Mouse (Mus musculus): ENCODE data around the gene Rcc2. TPM values are rescaled to one million over a fixed set of nuclear protein-coding genes. Genes with fewer than 3 reads are reported as not detected.

Gene Rcc2
- polyA plus RNA-seq, 1 experiment from 2014 or later = 84.8 TPM

DNA sequence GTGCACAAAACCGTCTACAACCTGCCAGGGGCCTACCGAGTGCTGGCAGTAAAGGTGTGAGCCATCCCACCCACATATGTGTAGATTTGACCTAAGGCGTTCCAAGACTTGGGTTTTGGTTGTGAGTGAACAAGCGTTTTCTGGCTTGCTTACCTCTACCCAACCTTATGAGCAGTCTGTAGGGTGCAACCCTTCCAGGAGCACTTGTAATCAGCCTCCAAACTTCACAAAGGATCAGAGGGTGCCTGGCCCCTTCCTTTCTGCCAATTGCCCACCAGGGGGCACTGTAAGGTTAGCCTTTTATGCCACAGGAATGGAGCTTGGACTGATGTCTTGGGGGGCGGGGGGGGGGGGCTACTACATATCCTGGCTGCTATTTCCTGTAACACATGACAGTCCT, 23.5 kb downstream of the Rcc2 start:
- TF ChIP-seq CTCF (IDR thresholded peaks at IDR 0.05) = no peak
- DNase-seq (ENCODE audit: low read depth, low spot score) (no peak), ATAC-seq (no peak)
- H3K27me3 ChIP-seq = no peaks in the 10 kb centered on the region
- in situ Hi-C loops (cut with MboI; ENCODE audit: low pct_unique_long_range_greater_than_20kb) = no loop called here
- CTCF ChIA-PET = interaction anchor here (0.8 to 2.3 kb wide), 4 partner anchors 10 to 140 kb away, joined by 3 to 6 read pairs (median 4); no protein-coding TSS in a partner anchor
- POLR2A ChIA-PET = interaction anchor here (0.6 kb wide), 1 partner anchor 137 kb away, joined by 3 read pairs; no protein-coding TSS in a partner anchor

- in situ Hi-C loops (cut with MboI; ENCODE audit: low pct_unique_long_range_greater_than_20kb) = no loop called here
- TF ChIP-seq CTCF (IDR thresholded peaks at IDR 0.05) = no peak
Measured at GRCm38 (mm10) chr4:140724739-140725138, 24.4 kb downstream of the Rcc2 start.

GRCm38 (mm10) chr4:140726907-140727306, 26.6 kb downstream of the Rcc2 start:
- ATAC-seq = no peak
- in situ Hi-C loops (cut with MboI; ENCODE audit: low pct_unique_long_range_greater_than_20kb) = no loop called here
- DNase-seq (ENCODE audit: low read depth, low spot score) = no peak
- TF ChIP-seq CTCF (IDR thresholded peaks at IDR 0.05) = no peak
- POLR2A ChIA-PET = no interaction called here
- H3K27me3 ChIP-seq = no peaks in the 10 kb centered on the region
- CTCF ChIA-PET = no interaction called here

More at GRCm38 (mm10) chr4:140724739-140725138, 24.4 kb downstream of the Rcc2 start:
- DNase-seq (ENCODE audit: low read depth, low spot score) (no peak), ATAC-seq (no peak)
- CTCF ChIA-PET = interaction anchor here (0.8 to 2.3 kb wide), 3 partner anchors 11 to 41 kb away, joined by 3 to 6 read pairs (median 3); no protein-coding TSS in a partner anchor
- H3K27me3 ChIP-seq = no peaks in the 10 kb centered on the region
- POLR2A ChIA-PET = interaction anchor here (0.6 kb wide), 1 partner anchor 136 kb away, joined by 3 read pairs; no protein-coding TSS in a partner anchor

DNA sequence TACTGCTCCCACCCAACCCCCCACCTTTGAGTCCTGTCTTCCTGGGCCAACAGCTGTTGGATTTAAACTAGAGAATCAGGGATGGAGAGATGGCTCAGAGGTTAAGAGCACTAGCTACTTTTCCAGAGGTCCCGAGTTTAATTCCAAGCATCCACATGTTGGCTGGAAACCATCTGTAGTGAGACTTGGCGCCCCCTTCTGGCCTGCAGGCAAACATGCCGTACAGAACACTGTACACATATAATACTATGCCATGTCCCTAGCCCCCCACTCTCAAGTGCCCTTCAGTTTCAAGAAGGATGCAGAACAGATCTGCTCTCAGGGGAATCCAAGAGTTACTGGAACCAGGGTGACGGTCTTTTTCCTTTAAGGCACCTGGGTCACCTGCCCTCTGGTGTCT, 31.3 kb downstream of the Rcc2 start:
- in situ Hi-C loops (cut with MboI; ENCODE audit: low pct_unique_long_range_greater_than_20kb) = no loop called here
- POLR2A ChIA-PET = no interaction called here
- CTCF ChIA-PET = no interaction called here

GRCm38 (mm10) chr4:140732871-140733270, 32.5 kb downstream of the Rcc2 start:
- no peaks in the 10 kb centered on the region for H3K27me3 ChIP-seq
- in situ Hi-C loops (cut with MboI; ENCODE audit: low pct_unique_long_range_greater_than_20kb) = no loop called here
- CTCF ChIA-PET = no interaction called here
- DNase-seq (ENCODE audit: low read depth, low spot score) (no peak), ATAC-seq (no peak)
- POLR2A ChIA-PET = no interaction called here
- no peak for TF ChIP-seq CTCF (IDR thresholded peaks at IDR 0.05)

More for the DNA sequence above, 31.3 kb downstream of the Rcc2 start:
- no peak for TF ChIP-seq CTCF (IDR thresholded peaks at IDR 0.05)
- ATAC-seq = no peak
- DNase-seq (ENCODE audit: low read depth, low spot score) = no peak
- H3K27me3 ChIP-seq = no peaks in the 10 kb centered on the region

DNA sequence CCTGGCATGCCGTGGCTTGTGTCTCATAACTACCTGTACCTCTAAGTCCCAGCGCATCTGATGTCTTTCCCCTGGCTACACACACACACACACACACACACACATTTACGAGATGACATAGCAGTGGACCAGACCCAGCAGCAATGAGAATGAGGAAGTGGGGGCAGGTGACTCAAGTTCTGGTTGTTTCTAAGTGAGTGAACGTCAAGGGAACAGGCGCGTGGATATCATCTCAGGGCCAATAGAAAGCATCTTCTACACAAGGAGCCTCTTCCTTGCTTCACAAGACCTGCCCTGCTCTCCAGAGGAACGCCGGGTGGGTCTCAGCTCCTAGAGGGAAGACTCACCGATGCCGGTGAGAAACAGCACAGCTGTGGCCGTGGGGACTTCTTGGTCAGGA, 40.3 kb downstream of the Rcc2 start:
- no peak for DNase-seq (ENCODE audit: low read depth, low spot score)
- no peak for ATAC-seq
- CTCF ChIA-PET = no interaction called here
- no peak for TF ChIP-seq CTCF (IDR thresholded peaks at IDR 0.05)
- in situ Hi-C loops (cut with MboI; ENCODE audit: low pct_unique_long_range_greater_than_20kb) = no loop called here
- POLR2A ChIA-PET = no interaction called here
- H3K27me3 ChIP-seq = peaks cover 13% of the 10 kb centered on the region

DNA sequence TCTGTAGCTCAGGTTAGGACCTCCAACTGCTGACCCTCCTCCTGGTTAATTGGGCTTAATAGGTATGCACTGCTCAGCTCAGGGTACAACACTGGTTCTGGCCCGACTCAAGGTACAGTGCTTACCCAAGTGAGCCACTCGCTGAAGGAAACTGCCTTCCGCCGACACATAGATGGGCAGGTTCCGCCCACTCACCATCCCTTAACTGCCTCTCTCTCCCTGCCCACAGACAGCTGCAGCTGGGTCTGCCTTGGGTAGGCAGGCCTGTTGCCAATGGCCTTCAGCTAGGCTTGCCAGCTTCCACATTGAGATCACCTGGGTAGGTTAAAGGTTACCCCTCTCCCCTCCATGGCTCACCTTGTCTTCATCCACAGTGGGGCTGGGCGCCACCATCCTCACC, 41.1 kb downstream of the Rcc2 start:
- peaks cover 13% of the 10 kb centered on the region for H3K27me3 ChIP-seq
- DNase-seq (ENCODE audit: low read depth, low spot score) = no peak
- ChIA-PET CTCF (no interaction called here), POLR2A (no interaction called here)
- no peak for TF ChIP-seq CTCF (IDR thresholded peaks at IDR 0.05)
- no peak for ATAC-seq
- in situ Hi-C loops (cut with MboI; ENCODE audit: low pct_unique_long_range_greater_than_20kb) = no loop called here

DNA sequence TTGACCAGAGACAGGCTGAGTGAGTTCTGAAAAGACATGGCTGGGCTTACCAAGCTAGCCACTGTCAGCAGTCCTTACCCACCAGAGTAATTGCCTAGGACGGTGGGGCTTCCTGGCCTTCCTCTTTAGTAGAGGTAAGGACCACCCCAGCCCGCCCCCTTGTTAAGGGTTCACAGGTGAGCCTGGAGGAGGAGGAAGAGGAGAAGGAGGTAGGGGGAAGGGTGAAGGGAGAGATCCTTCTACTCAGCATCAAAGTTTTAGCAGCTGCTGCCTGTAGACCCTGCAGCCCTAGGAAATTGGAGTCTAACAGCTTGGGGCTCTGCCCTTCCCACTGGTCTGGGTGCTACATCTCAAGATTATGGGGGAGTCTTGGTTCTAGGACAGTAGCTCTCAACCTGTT, 42.2 kb downstream of the Rcc2 start, which contains the start of gene Padi6:
Padi6 (minus strand) TSS at position 101 of the 400 bp plus-strand sequence.
- POLR2A ChIA-PET = no interaction called here
- ATAC-seq (no peak), DNase-seq (ENCODE audit: low read depth, low spot score) (no peak)
- in situ Hi-C loops (cut with MboI; ENCODE audit: low pct_unique_long_range_greater_than_20kb) = no loop called here
- H3K27me3 ChIP-seq = peaks cover 13% of the 10 kb centered on the region
- TF ChIP-seq CTCF (IDR thresholded peaks at IDR 0.05) = no peak
- CTCF ChIA-PET = no interaction called here

GRCm38 (mm10) chr4:140743086-140743485, 42.7 kb downstream of the Rcc2 start:
- POLR2A ChIA-PET = no interaction called here
- ATAC-seq (no peak), DNase-seq (ENCODE audit: low read depth, low spot score) (no peak)
- CTCF ChIA-PET = no interaction called here
- in situ Hi-C loops (cut with MboI; ENCODE audit: low pct_unique_long_range_greater_than_20kb) = no loop called here
- peaks cover 13% of the 10 kb centered on the region for H3K27me3 ChIP-seq
- no peak for TF ChIP-seq CTCF (IDR thresholded peaks at IDR 0.05)

DNA sequence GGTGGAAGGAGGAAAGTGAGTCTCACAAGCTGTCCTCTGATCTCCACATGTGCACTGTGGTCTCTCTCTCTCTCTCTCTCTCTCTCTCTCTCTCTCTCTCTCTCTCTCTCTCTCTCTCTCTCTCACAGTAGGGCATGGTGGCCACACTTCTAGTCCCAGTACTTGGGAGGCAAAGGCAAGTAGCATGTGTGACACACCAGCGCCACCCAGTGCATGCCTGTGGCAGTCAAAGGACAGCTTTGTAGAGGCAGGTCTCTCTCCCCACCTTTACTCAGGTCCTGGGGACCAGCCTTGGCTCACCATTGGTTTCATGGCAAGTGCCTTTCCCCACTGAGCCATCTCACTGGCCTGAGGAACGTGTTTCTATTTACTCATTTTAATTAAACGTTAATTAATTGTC, 44.3 kb downstream of the Rcc2 start:
- no peak for DNase-seq (ENCODE audit: low read depth, low spot score)
- TF ChIP-seq CTCF (IDR thresholded peaks at IDR 0.05) = no peak
- ChIA-PET CTCF (interaction anchor here (0.8 to 0.9 kb wide), 2 partner anchors 20 to 61 kb away, joined by 3 read pairs; no protein-coding TSS in a partner anchor), POLR2A (no interaction called here)
- ATAC-seq = no peak
- peaks cover 13% of the 10 kb centered on the region for H3K27me3 ChIP-seq
- in situ Hi-C loops (cut with MboI; ENCODE audit: low pct_unique_long_range_greater_than_20kb) = no loop called here

GRCm38 (mm10) chr4:140747978-140748377, 47.6 kb downstream of the Rcc2 start:
- no peak for ATAC-seq
- ChIA-PET CTCF (no interaction called here), POLR2A (no interaction called here)
- TF ChIP-seq CTCF (IDR thresholded peaks at IDR 0.05) = no peak
- in situ Hi-C loops (cut with MboI; ENCODE audit: low pct_unique_long_range_greater_than_20kb) = no loop called here
- DNase-seq (ENCODE audit: low read depth, low spot score) = no peak
- peaks cover 7% of the 10 kb centered on the region for H3K27me3 ChIP-seq

- no peak for ATAC-seq
- CTCF ChIA-PET = interaction anchor here (1.3 kb wide), 1 partner anchor 13 kb away, joined by 5 read pairs; no protein-coding TSS in a partner anchor
- POLR2A ChIA-PET = no interaction called here
- no peak for TF ChIP-seq CTCF (IDR thresholded peaks at IDR 0.05)
- H3K27me3 ChIP-seq = no peaks in the 10 kb centered on the region
- DNase-seq (ENCODE audit: low read depth, low spot score) = no peak
- in situ Hi-C loops (cut with MboI; ENCODE audit: low pct_unique_long_range_greater_than_20kb) = no loop called here
Measured at GRCm38 (mm10) chr4:140750328-140750727, 50.0 kb downstream of the Rcc2 start.

Measured in Patski (cell line).